Mouse (Mus musculus) embryonic facial prominence, embryonic 12.5 days (tissue): ENCODE results near the gene Lamtor2. TPM values are rescaled to one million over a fixed set of nuclear protein-coding genes. Genes with fewer than 3 reads are reported as not detected.

Source experiments
- ATAC-seq: fragments of 200-750 bp; cut with Nextera tagmentation; 2 replicates; pipeline ENCODE4 v1.8.0; 2017; ENCODE audit not compliant: insufficient number of reproducible peaks, insufficient read depth, low FRiP score, low TSS enrichment
- H3K27ac ChIP-seq: fragments of 300-500 bp; sonication (generic); 2 replicates; pipeline ENCODE4 v1.5.1; 2016; ENCODE audit warnings: mild to moderate bottlenecking
- H3K27me3 ChIP-seq: fragments of 300-500 bp; sonication (generic); 2 replicates; pipeline ENCODE4 v1.6.1; 2016; ENCODE audit warnings: mild to moderate bottlenecking, moderate library complexity
- H3K36me3 ChIP-seq: fragments of 300-500 bp; sonication (generic); 2 replicates; pipeline ENCODE4 v1.6.1; 2016; ENCODE audit warnings: mild to moderate bottlenecking
- H3K4me1 ChIP-seq: fragments of 300-500 bp; sonication (generic); 2 replicates; pipeline ENCODE4 v1.6.1; 2016
- H3K4me2 ChIP-seq: fragments of 300-500 bp; sonication (generic); replicated peaks from 2 replicates; pipeline ENCODE4 v1.6.1; 2016; ENCODE audit warnings: mild to moderate bottlenecking, moderate library complexity
- H3K4me3 ChIP-seq: fragments of 300-500 bp; sonication (generic); 2 replicates; pipeline ENCODE4 v1.5.1; 2016; ENCODE audit warnings: mild to moderate bottlenecking
- H3K9ac ChIP-seq: fragments of 300-500 bp; sonication (generic); 2 replicates; pipeline ENCODE4 v1.6.1; 2016; ENCODE audit warnings: mild to moderate bottlenecking, moderate library complexity
- H3K9me3 ChIP-seq: fragments of 300-500 bp; sonication (generic); 2 replicates; pipeline ENCODE4 v1.6.1; 2016; ENCODE audit warnings: mild to moderate bottlenecking, moderate library complexity
- WGBS: fragments of 180-500 bp; shearing (Covaris S2); methylation state at CpG from one replicate; pipeline ENCODE4 v1.1.7; 2016; 5-methylcytosine and 5-hydroxymethylcytosine counted together
- polyA plus RNA-seq: library from polyadenylated mRNA; unstranded; fragments of >200 nt; fragmentation: Nextera tagmentation; extraction: Ambion mirVana; gene quantifications from 2 replicates; pipeline ENCODE4 v1.2.1, GENCODE M21; 2016

The Lamtor2 gene
- polyA plus RNA-seq, 1 experiment from 2014 or later: 144 TPM

GRCm38 (mm10) chr3:88505765-88506164 is 47.1 kb downstream of the Lamtor2 start:
- no peak overlapping the region for H3K4me2 ChIP-seq
- no peak for ATAC-seq
- no peak overlapping the region for H3K4me3 ChIP-seq
- no peaks in the 10 kb centered on the region for H3K27me3 ChIP-seq
- peaks cover 53% of the 10 kb centered on the region for H3K4me1 ChIP-seq
- no peaks in the 10 kb centered on the region for H3K36me3 ChIP-seq
- H3K27ac ChIP-seq: peak overlapping the region; percentile 89
- WGBS: 17% methylated on average over 7 of the region's 7 CpGs
- H3K9ac ChIP-seq: no peak overlapping the region
- no peaks in the 10 kb centered on the region for H3K9me3 ChIP-seq

- Histone ChIP-seq H3K9ac (no peak overlapping the region), H3K4me3 (no peak overlapping the region), H3K27me3 (no peaks in the 10 kb centered on the region), H3K4me2 (no peak overlapping the region), H3K36me3 (no peaks in the 10 kb centered on the region), H3K4me1 (peaks cover 50% of the 10 kb centered on the region), H3K9me3 (no peaks in the 10 kb centered on the region), H3K27ac (peak overlapping the region; percentile 89)
- WGBS: 49% methylated on average over 6 of the region's 6 CpGs
- ATAC-seq: no peak
Observed at GRCm38 (mm10) chr3:88505081-88505480, 47.8 kb downstream of the Lamtor2 start.

GRCm38 (mm10) chr3:88503881-88504746 is 48.8 kb downstream of the Lamtor2 start:
- no peak overlapping the region for H3K4me3 ChIP-seq
- H3K4me2 ChIP-seq: peak overlapping the region; percentile 98; the same call in 1 of the 2 replicates
- WGBS: 23% methylated on average over 8 of the region's 8 CpGs
- H3K36me3 ChIP-seq: no peaks in the 10 kb centered on the region
- no peaks in the 10 kb centered on the region for H3K9me3 ChIP-seq
- H3K27ac ChIP-seq: peak overlapping the region; percentile 89
- H3K9ac ChIP-seq: no peak overlapping the region
- peaks cover 44% of the 10 kb centered on the region for H3K4me1 ChIP-seq
- no peak for ATAC-seq
- no peaks in the 10 kb centered on the region for H3K27me3 ChIP-seq

- H3K4me1 ChIP-seq: peaks cover 44% of the 10 kb centered on the region
- 0 out of 2 replicates have a peak, but pooled peaks have one; percentile 32 for ATAC-seq
- no peaks in the 10 kb centered on the region for H3K9me3 ChIP-seq
- WGBS: 12% methylated on average over 4 of the region's 4 CpGs
- H3K36me3 ChIP-seq: no peaks in the 10 kb centered on the region
- peak overlapping the region; percentile 60; the same call in 1 of the 2 replicates for H3K4me3 ChIP-seq
- no peaks in the 10 kb centered on the region for H3K27me3 ChIP-seq
- H3K9ac ChIP-seq: no peak overlapping the region
- H3K4me2 ChIP-seq: peak overlapping the region; percentile 98
- peak overlapping the region; percentile 89 for H3K27ac ChIP-seq
Observed at GRCm38 (mm10) chr3:88503505-88503863, 49.4 kb downstream of the Lamtor2 start.

GRCm38 (mm10) chr3:88502641-88503504 is 50.0 kb downstream of the Lamtor2 start:
- H3K27ac ChIP-seq: peak overlapping the region; percentile 89
- H3K4me1 ChIP-seq: peaks cover 44% of the 10 kb centered on the region
- peak overlapping the region; percentile 83 for H3K9ac ChIP-seq
- H3K27me3 ChIP-seq: no peaks in the 10 kb centered on the region
- peak overlapping the region; percentile 60 for H3K4me3 ChIP-seq
- WGBS: under 1% methylated on average over 55 of the region's 55 CpGs
- peak; percentile 78 for ATAC-seq
- H3K4me2 ChIP-seq: peak overlapping the region; percentile 98
- no peaks in the 10 kb centered on the region for H3K9me3 ChIP-seq
- H3K36me3 ChIP-seq: no peaks in the 10 kb centered on the region

GRCm38 (mm10) chr3:88502031-88502571 is 50.8 kb downstream of the Lamtor2 start:
- no peak for ATAC-seq
- Histone ChIP-seq H3K4me1 (peaks cover 44% of the 10 kb centered on the region), H3K36me3 (no peaks in the 10 kb centered on the region), H3K9me3 (no peaks in the 10 kb centered on the region), H3K4me3 (peak overlapping the region; percentile 60), H3K9ac (peak overlapping the region; percentile 83), H3K27me3 (no peaks in the 10 kb centered on the region), H3K27ac (peak overlapping the region; percentile 55; the same call in 1 of the 2 replicates), H3K4me2 (peak overlapping the region; percentile 98)
- 14% methylated on average over 11 of the region's 11 CpGs for WGBS

GRCm38 (mm10) chr3:88501366-88502030 is 51.4 kb downstream of the Lamtor2 start:
- Histone ChIP-seq H3K27ac (peak overlapping the region; percentile 55; the same call in 1 of the 2 replicates), H3K27me3 (no peaks in the 10 kb centered on the region), H3K36me3 (no peaks in the 10 kb centered on the region), H3K4me3 (peak overlapping the region; percentile 60), H3K4me1 (peaks cover 44% of the 10 kb centered on the region), H3K9ac (peak overlapping the region; percentile 83; the same call in 1 of the 2 replicates), H3K9me3 (no peaks in the 10 kb centered on the region), H3K4me2 (peak overlapping the region; percentile 98)
- no peak for ATAC-seq
- 48% methylated on average over 6 of the region's 6 CpGs for WGBS

- Histone ChIP-seq H3K4me1 (peaks cover 41% of the 10 kb centered on the region), H3K9me3 (no peaks in the 10 kb centered on the region), H3K27ac (no peak overlapping the region), H3K36me3 (no peaks in the 10 kb centered on the region), H3K27me3 (no peaks in the 10 kb centered on the region), H3K4me2 (peak overlapping the region; percentile 98), H3K9ac (no peak overlapping the region), H3K4me3 (0 out of 2 replicates have a peak overlapping the region, but pooled peaks have one; percentile 60)
- WGBS: 56% methylated on average over 4 of the region's 4 CpGs
- ATAC-seq: no peak
Observed at GRCm38 (mm10) chr3:88500655-88501365, 52.1 kb downstream of the Lamtor2 start.

GRCm38 (mm10) chr3:88500087-88500486 is 52.8 kb downstream of the Lamtor2 start:
- H3K4me3 ChIP-seq: no peak overlapping the region
- no peak for ATAC-seq
- 86% methylated on average over 7 of the region's 7 CpGs for WGBS

More at GRCm38 (mm10) chr3:88500087-88500486, 52.8 kb downstream of the Lamtor2 start:
- Histone ChIP-seq H3K4me2 (no peak overlapping the region), H3K9ac (no peak overlapping the region), H3K27ac (no peak overlapping the region), H3K9me3 (no peaks in the 10 kb centered on the region), H3K36me3 (no peaks in the 10 kb centered on the region), H3K4me1 (peaks cover 36% of the 10 kb centered on the region), H3K27me3 (no peaks in the 10 kb centered on the region)
